Mouse (Mus musculus) kidney, adult 2 months (tissue): ENCODE data around the gene Il2rb. TPM values are rescaled to one million over a fixed set of nuclear protein-coding genes. Genes with fewer than 3 reads are reported as not detected.

Experiments
- DNase-seq: peaks from one replicate; pipeline ENCODE4 v3.0.0; 2021
- H3K27ac ChIP-seq: fragments of 200-500 bp; 2 replicates; pipeline ENCODE4 v1.5.1; 2012; ENCODE audit warnings: low read depth, low read length, control low read depth, inconsistent platforms; ENCODE audit not compliant: insufficient read depth
- H3K27me3 ChIP-seq: fragments of 200-500 bp; replicated peaks from 2 replicates; pipeline ENCODE4 v1.6.1; 2012; ENCODE audit warnings: mild to moderate bottlenecking, moderate library complexity, low read length, inconsistent platforms; ENCODE audit not compliant: control insufficient read depth, insufficient read depth
- H3K36me3 ChIP-seq: fragments of 200-500 bp; 2 replicates; pipeline ENCODE4 v1.6.1; 2012; ENCODE audit warnings: mild to moderate bottlenecking, moderate library complexity, low read length, inconsistent platforms; ENCODE audit not compliant: control insufficient read depth, insufficient read depth
- H3K4me1 ChIP-seq: fragments of 200-500 bp; 2 replicates; pipeline ENCODE4 v1.6.1; 2011; ENCODE audit warnings: low read length; ENCODE audit not compliant: control insufficient read depth, insufficient read depth
- H3K4me3 ChIP-seq: fragments of 200-500 bp; 2 replicates; pipeline ENCODE4 v1.5.1; 2011; ENCODE audit warnings: mild to moderate bottlenecking, low read depth, low read length, control low read depth; ENCODE audit not compliant: insufficient read depth
- CTCF ChIP-seq: fragments of 200-500 bp; conservative IDR thresholded peaks from 2 replicates; pipeline ENCODE4 v1.5.1; 2011; ENCODE audit warnings: low read depth, mild to moderate bottlenecking, control low read depth, low read length, moderate library complexity, mixed read lengths; ENCODE audit not compliant: insufficient read depth, insufficient read length
- POLR2A ChIP-seq: fragments of 200-500 bp; IDR thresholded peaks from one replicate; pipeline ENCODE4 v1.6.1; 2011; ENCODE audit warnings: low read depth, low read length, control low read depth
- WGBS: fragments of 180-500 bp; shearing (Covaris S2); methylation state at CpG from one replicate; pipeline ENCODE4 v1.1.7; 2018; 5-methylcytosine and 5-hydroxymethylcytosine counted together
- polyA plus RNA-seq: library from polyadenylated mRNA; depleted of rRNA; stranded (reverse); fragments of >200 nt; gene quantifications from 2 replicates; pipeline ENCODE4 v1.2.3, GENCODE M21; 2012; rRNA removed

Il2rb gene
- polyA plus RNA-seq, 1 experiment: 6.3 TPM

DNA sequence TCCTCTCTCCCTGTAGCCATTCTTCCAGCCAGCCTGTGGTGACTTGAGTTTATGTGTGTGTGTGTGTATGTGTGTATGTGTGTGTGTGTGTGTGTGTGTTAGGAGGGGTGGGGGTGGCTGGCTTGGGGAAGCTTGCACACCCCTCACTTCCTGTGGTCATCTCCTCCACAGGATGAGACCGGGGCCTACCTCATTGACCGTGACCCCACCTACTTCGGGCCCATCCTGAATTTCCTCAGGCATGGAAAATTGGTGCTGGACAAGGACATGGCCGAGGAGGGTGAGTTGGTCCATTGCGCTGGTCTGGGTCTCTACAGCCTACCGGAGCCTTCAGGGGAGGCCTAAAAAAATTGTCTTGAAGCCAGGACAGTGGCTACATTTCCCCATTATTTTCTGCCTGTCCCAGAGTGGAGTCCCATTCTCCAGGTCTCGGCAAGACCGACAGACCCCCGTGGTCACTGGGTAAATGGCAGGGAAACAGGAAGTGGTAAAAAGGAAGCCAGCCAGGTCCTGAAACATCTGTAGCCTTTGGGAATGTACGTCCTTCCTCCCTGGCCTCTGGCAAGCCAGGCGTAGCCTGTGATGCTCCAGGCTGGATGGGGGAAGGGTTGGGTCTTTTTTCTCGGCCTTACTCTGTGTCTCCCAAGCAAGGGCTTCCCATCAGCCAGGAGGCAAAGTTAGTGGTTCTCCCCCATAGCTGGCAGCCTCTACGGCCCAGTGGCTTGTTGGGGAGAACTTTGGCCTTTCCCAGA lies 65.0 kb downstream of the Il2rb start:
- Histone ChIP-seq H3K4me3 (no peak overlapping the region), H3K27me3 (no peaks in the 10 kb centered on the region), H3K27ac (peak overlapping the region; percentile 91), H3K4me1 (peaks cover 24% of the 10 kb centered on the region; the same call in 1 of the 2 replicates), H3K36me3 (no peaks in the 10 kb centered on the region)
- peak; percentile 61 for DNase-seq
- TF ChIP-seq POLR2A: no peak
- no peak for TF ChIP-seq CTCF
- 52% methylated on average over 13 of the region's 13 CpGs for WGBS

Other genes with a start within 250 kb of the Il2rb start
- 1.4 and 7.1 TPM in 2 replicates for gene Csf2rb2, start 189.6 kb downstream of the Il2rb start, polyA plus RNA-seq
- 3.0 and 7.3 TPM in 2 replicates for gene Csf2rb, start 169.5 kb downstream of the Il2rb start, polyA plus RNA-seq
- 0.41 and 0.48 TPM in 2 replicates for gene Tex33, start 99.4 kb downstream of the Il2rb start, polyA plus RNA-seq
- 151 and 161 TPM in 2 replicates for gene Tst, start 89.4 kb downstream of the Il2rb start, polyA plus RNA-seq
- gene Mpst, start 88.9 kb downstream of the Il2rb start, polyA plus RNA-seq: 270 and 419 TPM in 2 replicates
- gene Kctd17, start 66.7 kb downstream of the Il2rb start, polyA plus RNA-seq: 163 and 184 TPM in 2 replicates
- gene Tmprss6, start 26.6 kb downstream of the Il2rb start, polyA plus RNA-seq: 2.7 and 5.7 TPM in 2 replicates
- 14.3 and 17.0 TPM in 2 replicates for gene C1qtnf6, start 36.1 kb upstream of the Il2rb start, polyA plus RNA-seq
- 0.17 and 0.29 TPM in 2 replicates for gene Sstr3, start 49.4 kb upstream of the Il2rb start, polyA plus RNA-seq
- gene Rac2, start 77.5 kb upstream of the Il2rb start, polyA plus RNA-seq: 32.3 and 117 TPM in 2 replicates
- gene Cyth4, start 101.8 kb upstream of the Il2rb start, polyA plus RNA-seq: 10.6 and 12.1 TPM in 2 replicates
- gene Elfn2, start 223.5 kb upstream of the Il2rb start, polyA plus RNA-seq: 0.03 and 0.04 TPM in 2 replicates